8 mouse cellular contexts compared by ENCODE assay signal in the genomic region with DNA sequence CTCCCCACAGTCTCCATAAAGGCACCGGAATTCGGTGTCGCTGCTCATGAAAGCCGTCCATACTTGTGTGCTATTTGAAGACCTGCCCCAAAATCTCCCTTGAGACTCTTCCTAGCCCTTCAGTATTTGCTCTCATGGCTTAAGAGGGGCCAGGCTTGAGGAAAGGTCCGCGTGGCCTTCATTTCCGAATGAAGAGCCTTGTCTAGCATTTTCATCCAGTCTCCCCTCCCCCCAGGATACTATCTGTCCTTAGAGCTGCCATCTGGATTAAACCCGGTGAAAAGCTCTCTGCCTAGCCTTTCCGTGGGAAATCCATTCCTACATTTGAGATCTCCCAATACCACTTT. TPM values are rescaled to one million over a fixed set of nuclear protein-coding genes. Genes with fewer than 3 reads are reported as not detected.
DNase-seq lines count a peak whose midpoint lies in the region; ATAC-seq and TF ChIP-seq lines count a peak whose summit lies in the region.

No protein-coding gene starts in this region.

- H3K9me3 ChIP-seq in heart, embryonic 13.5 days, result no peaks in the 10 kb centered on the region
- no peaks in the 10 kb centered on the region for H3K9me3 ChIP-seq in MEL (replicated peaks; ENCODE audit: insufficient read depth, low read length)
- H3K9me3 ChIP-seq in erythroblast, embryonic 14.5 days (ENCODE audit: control insufficient read depth, low read length), result no peaks in the 10 kb centered on the region
- H3K9me3 ChIP-seq in kidney, postnatal 0 days (replicated peaks; ENCODE audit: low read length), result no peaks in the 10 kb centered on the region
- no peaks in the 10 kb centered on the region for H3K9me3 ChIP-seq in midbrain, embryonic 15.5 days

- WGBS in heart, embryonic 13.5 days, result 11% methylated on average over 9 of the region's 9 CpGs
- WGBS in kidney, postnatal 0 days, result 23% methylated on average over 9 of the region's 9 CpGs
- WGBS in midbrain, embryonic 15.5 days, result 21% methylated on average over 9 of the region's 9 CpGs

- peaks cover 32% of the 10 kb centered on the region for H3K79me2 ChIP-seq in MEL (ENCODE audit: control insufficient read depth, insufficient read depth, low read length, poor library complexity)

- H3K36me3 ChIP-seq in heart, embryonic 13.5 days, result peaks cover 28% of the 10 kb centered on the region
- peaks cover 20 to 47% of the 10 kb centered on the region in 2 experiments for H3K36me3 ChIP-seq in MEL (ENCODE audit: control insufficient read depth in 1 of 2, insufficient read depth in 2 of 2, low read length in 2 of 2)
- H3K36me3 ChIP-seq in erythroblast, embryonic 14.5 days (ENCODE audit: control insufficient read depth), result peaks cover 36% of the 10 kb centered on the region
- 0 out of 2 replicates have a peak, but pooled peaks cover 2% of the 10 kb centered on the region for H3K36me3 ChIP-seq in kidney, postnatal 0 days (ENCODE audit: insufficient read depth, low read length)
- H3K36me3 ChIP-seq in midbrain, embryonic 15.5 days (replicated peaks), result no peaks in the 10 kb centered on the region

- TF ChIP-seq RAD21 in MEL (IDR thresholded peaks at IDR 0.05; ENCODE audit: low read depth, low read length), result no peak

- peaks cover 26% of the 10 kb centered on the region for H3K4me1 ChIP-seq in heart, embryonic 13.5 days
- H3K4me1 ChIP-seq in MEL (ENCODE audit: control insufficient read depth in 1 of 2, insufficient read depth in 2 of 2, low read length in 2 of 2), result peaks cover 13 to 32% of the 10 kb centered on the region in 2 experiments
- peaks cover 40% of the 10 kb centered on the region for H3K4me1 ChIP-seq in erythroblast, embryonic 14.5 days (ENCODE audit: control insufficient read depth)
- no peaks in the 10 kb centered on the region for H3K4me1 ChIP-seq in kidney, postnatal 0 days (replicated peaks; ENCODE audit: insufficient read depth, low read length)
- H3K4me1 ChIP-seq in midbrain, embryonic 15.5 days, result peaks cover 36% of the 10 kb centered on the region

- no peak for TF ChIP-seq POLR2A in MEL (IDR thresholded peaks at IDR 0.05; ENCODE audit: control insufficient read depth in 1 of 2, insufficient read depth in 1 of 2, low read depth in 1 of 2, low read length in 2 of 2, poor library complexity in 1 of 2)

- no peaks in the 10 kb centered on the region for H3K27me3 ChIP-seq in heart, embryonic 13.5 days (replicated peaks)
- H3K27me3 ChIP-seq in MEL (ENCODE audit: control insufficient read depth in 1 of 2, insufficient read depth in 2 of 2, low read length in 2 of 2), result no peaks in the 10 kb centered on the region
- no peaks in the 10 kb centered on the region for H3K27me3 ChIP-seq in erythroblast, embryonic 14.5 days (ENCODE audit: control insufficient read depth)
- H3K27me3 ChIP-seq in kidney, postnatal 0 days (ENCODE audit: insufficient read depth, low read length), result no peaks in the 10 kb centered on the region
- no peaks in the 10 kb centered on the region for H3K27me3 ChIP-seq in midbrain, embryonic 15.5 days (replicated peaks)

- peak overlapping the region; percentile 84 for H3K27ac ChIP-seq in heart, embryonic 13.5 days (replicated peaks)
- H3K27ac ChIP-seq in MEL (ENCODE audit: control insufficient read depth, low read depth, low read length), result peak overlapping the region; percentile 81
- peak overlapping the region; percentile 82 for H3K27ac ChIP-seq in kidney, postnatal 0 days
- peak overlapping the region; percentile 91 for H3K27ac ChIP-seq in midbrain, embryonic 15.5 days

- H3K4me3 ChIP-seq in heart, embryonic 13.5 days, result peak overlapping the region; percentile 71
- H3K4me3 ChIP-seq in MEL (ENCODE audit: control insufficient read depth in 1 of 2, insufficient read depth in 1 of 2, low read depth in 2 of 2, low read length in 2 of 2), result peak overlapping the region; percentile 72 to 85
- peak overlapping the region; percentile 85 for H3K4me3 ChIP-seq in erythroblast, embryonic 14.5 days (replicated peaks)
- H3K4me3 ChIP-seq in kidney, postnatal 0 days (replicated peaks; ENCODE audit: low read depth, low read length), result peak overlapping the region; percentile 57
- H3K4me3 ChIP-seq in midbrain, embryonic 15.5 days, result peak overlapping the region; percentile 61

- no peak for DNase-seq in heart, adult 11 months
- no peak for DNase-seq in MEL (ENCODE audit: low read depth, low spot score)
- DNase-seq in kidney, postnatal 0 days (ENCODE audit: low spot score), result peak; percentile 24
- DNase-seq in urinary bladder, postnatal 14 days (ENCODE audit: low spot score), result no peak
- DNase-seq in natural killer cell, adult 2 months (ENCODE audit: low spot score in 2 of 2), result no peak

- TF ChIP-seq EP300 in MEL (IDR thresholded peaks at IDR 0.05; ENCODE audit: low read depth in 1 of 2, low read length in 2 of 2), result no peak

- H3K9ac ChIP-seq in heart, embryonic 13.5 days, result peak overlapping the region; percentile 86
- H3K9ac ChIP-seq in MEL (ENCODE audit: control insufficient read depth, low read depth, low read length, poor library complexity, severe bottlenecking), result peak overlapping the region; percentile 96
- peak overlapping the region; percentile 79 for H3K9ac ChIP-seq in kidney, postnatal 0 days (ENCODE audit: low read depth, low read length)
- peak overlapping the region; percentile 76 for H3K9ac ChIP-seq in midbrain, embryonic 15.5 days

- TF ChIP-seq CTCF in MEL (IDR thresholded peaks at IDR 0.05 in 2 of 3, conservative IDR thresholded peaks at IDR 0.05 in 1 of 3; ENCODE audit: control insufficient read depth in 1 of 3, insufficient read depth in 1 of 3, low read depth in 2 of 3, low read length in 3 of 3, poor library complexity in 1 of 3, severe bottlenecking in 1 of 3), result no peak
- TF ChIP-seq CTCF in kidney, postnatal 0 days (IDR thresholded peaks at IDR 0.05; ENCODE audit: low read depth), result no peak

- ATAC-seq in heart, embryonic 13.5 days (ENCODE audit: extremely low read depth, insufficient number of reproducible peaks, low FRiP score, low TSS enrichment), result peak; percentile 3; the same call in 1 of the 2 replicates
- no peak for ATAC-seq in kidney, postnatal 0 days (replicated peaks; ENCODE audit: low FRiP score, low read depth)
- peak; percentile 11; the same call in 1 of the 2 replicates for ATAC-seq in midbrain, embryonic 15.5 days (replicated peaks)

- peak overlapping the region; percentile 75 for H3K4me2 ChIP-seq in heart, embryonic 13.5 days
- peak overlapping the region; percentile 58 for H3K4me2 ChIP-seq in kidney, postnatal 0 days (ENCODE audit: low read length)
- H3K4me2 ChIP-seq in midbrain, embryonic 15.5 days, result peak overlapping the region; percentile 53

TF ChIP-seq in MEL, 35 proteins besides CTCF, POLR2A, EP300 and RAD21 (continues in another document):
- TF ChIP-seq RCOR1 (IDR thresholded peaks at IDR 0.05; ENCODE audit: low read depth, low read length) (no peak), MAFK (IDR thresholded peaks at IDR 0.05; ENCODE audit: borderline replicate concordance, low read depth, low read length) (no peak), CHD1 (IDR thresholded peaks at IDR 0.05; ENCODE audit: low read depth, low read length) (no peak; the same call in 1 of the 2 replicates)

RNA-seq across cellular contexts. Expression of a gene that starts 5.3 kb away (rescaled TPM):
- 165 TPM in 2 replicates for polyA plus RNA-seq in heart, embryonic 13.5 days (2015; fragmentation: Nextera tagmentation; extraction: Ambion mirVana)
- 269 and 295 TPM in 2 replicates for total RNA-seq in MEL (2012; rRNA removed)
- polyA plus RNA-seq in MEL (2012; ENCODE audit: insufficient read depth in 1 of 2, insufficient read length in 2 of 2, low read depth in 1 of 2, low replicate concordance in 2 of 2, missing spikeins in 1 of 2), result 100 to 1,000 TPM; 530 to 704 TPM
- 9.2 and 16.3 TPM in 2 replicates for polyA plus RNA-seq in erythroblast, embryonic 14.5 days (2012)
- 119 and 131 TPM in 2 replicates for polyA plus RNA-seq in kidney, postnatal 0 days (2015; fragmentation: Nextera tagmentation; extraction: Ambion mirVana)
- polyA plus RNA-seq in midbrain, embryonic 15.5 days (2015; fragmentation: Nextera tagmentation; extraction: Ambion mirVana), result 412 and 423 TPM in 2 replicates

RNA-seq across cellular contexts. Expression of a gene that starts 24.3 kb away (rescaled TPM):
- 99.7 and 107 TPM in 2 replicates for polyA plus RNA-seq in heart, embryonic 13.5 days (2015; fragmentation: Nextera tagmentation; extraction: Ambion mirVana)
- 31.9 and 36.6 TPM in 2 replicates for total RNA-seq in MEL (2012; rRNA removed)
- 100 to 1,000 TPM in 1 of 2 experiments, not detected in 1; 136 TPM for polyA plus RNA-seq in MEL (2012; ENCODE audit: insufficient read depth in 1 of 2, insufficient read length in 2 of 2, low read depth in 1 of 2, low replicate concordance in 2 of 2, missing spikeins in 1 of 2)
- 21.2 and 23.7 TPM in 2 replicates for polyA plus RNA-seq in erythroblast, embryonic 14.5 days (2012)
- 78.9 and 81.6 TPM in 2 replicates for polyA plus RNA-seq in kidney, postnatal 0 days (2015; fragmentation: Nextera tagmentation; extraction: Ambion mirVana)
- polyA plus RNA-seq in midbrain, embryonic 15.5 days (2015; fragmentation: Nextera tagmentation; extraction: Ambion mirVana), result 152 and 154 TPM in 2 replicates

RNA-seq across cellular contexts. Expression of a gene that starts 40.3 kb away (rescaled TPM):
- polyA plus RNA-seq in heart, embryonic 13.5 days (2015; fragmentation: Nextera tagmentation; extraction: Ambion mirVana), result 34.9 and 36.1 TPM in 2 replicates
- 13.8 and 17.8 TPM in 2 replicates for total RNA-seq in MEL (2012; rRNA removed)
- polyA plus RNA-seq in MEL (2012; ENCODE audit: insufficient read depth in 1 of 2, insufficient read length in 2 of 2, low read depth in 1 of 2, low replicate concordance in 2 of 2, missing spikeins in 1 of 2), result 10 to 100 TPM in 1 of 2 experiments, not detected in 1; 34.4 TPM
- polyA plus RNA-seq in erythroblast, embryonic 14.5 days (2012), result 0.04 and 0.11 TPM in 2 replicates
- polyA plus RNA-seq in kidney, postnatal 0 days (2015; fragmentation: Nextera tagmentation; extraction: Ambion mirVana), result 16.3 and 16.4 TPM in 2 replicates
- 105 and 110 TPM in 2 replicates for polyA plus RNA-seq in midbrain, embryonic 15.5 days (2015; fragmentation: Nextera tagmentation; extraction: Ambion mirVana)

RNA-seq across cellular contexts. Expression of a gene that starts 46.0 kb away (rescaled TPM):
- 332 and 376 TPM in 2 replicates for polyA plus RNA-seq in heart, embryonic 13.5 days (2015; fragmentation: Nextera tagmentation; extraction: Ambion mirVana)
- 252 and 262 TPM in 2 replicates for total RNA-seq in MEL (2012; rRNA removed)
- polyA plus RNA-seq in MEL (2012; ENCODE audit: insufficient read depth in 1 of 2, insufficient read length in 2 of 2, low read depth in 1 of 2, low replicate concordance in 2 of 2, missing spikeins in 1 of 2), result 100 to 1,000 TPM in 1 of 2 experiments, not detected in 1; 357 TPM
- polyA plus RNA-seq in erythroblast, embryonic 14.5 days (2012), result 85.0 and 139 TPM in 2 replicates
- 451 and 489 TPM in 2 replicates for polyA plus RNA-seq in kidney, postnatal 0 days (2015; fragmentation: Nextera tagmentation; extraction: Ambion mirVana)
- 182 and 192 TPM in 2 replicates for polyA plus RNA-seq in midbrain, embryonic 15.5 days (2015; fragmentation: Nextera tagmentation; extraction: Ambion mirVana)

RNA-seq across cellular contexts. Expression of a gene that starts 46.1 kb away (rescaled TPM):
- 41.4 and 41.8 TPM in 2 replicates for polyA plus RNA-seq in heart, embryonic 13.5 days (2015; fragmentation: Nextera tagmentation; extraction: Ambion mirVana)
- 154 and 158 TPM in 2 replicates for total RNA-seq in MEL (2012; rRNA removed)
- 100 to 1,000 TPM in 1 of 2 experiments, not detected in 1; 183 TPM for polyA plus RNA-seq in MEL (2012; ENCODE audit: insufficient read depth in 1 of 2, insufficient read length in 2 of 2, low read depth in 1 of 2, low replicate concordance in 2 of 2, missing spikeins in 1 of 2)
- 5.8 and 5.9 TPM in 2 replicates for polyA plus RNA-seq in erythroblast, embryonic 14.5 days (2012)
- polyA plus RNA-seq in kidney, postnatal 0 days (2015; fragmentation: Nextera tagmentation; extraction: Ambion mirVana), result 37.3 and 41.0 TPM in 2 replicates
- polyA plus RNA-seq in midbrain, embryonic 15.5 days (2015; fragmentation: Nextera tagmentation; extraction: Ambion mirVana), result 64.3 and 64.9 TPM in 2 replicates

Comparison
In these comparisons a context has a peak if more than half of its experiments do, and no peak if none do; other contexts are left out.
1. RNA of a gene that starts 40.3 kb away (polyA plus RNA-seq): 105 to 110 TPM in midbrain, embryonic 15.5 days, 34.9 to 36.1 TPM in heart, embryonic 13.5 days, 34.4 TPM in MEL and 16.3 to 16.4 TPM in kidney, postnatal 0 days; 0.04 to 0.11 TPM in erythroblast, embryonic 14.5 days; every median in the first group is over 10 times any median in the second.
2. Peak in every context shown above with its lines, with median percentiles within 50 percentile points of each other: H3K27ac ChIP-seq, H3K4me2 ChIP-seq, H3K4me3 ChIP-seq and H3K9ac ChIP-seq.